Mouse (Mus musculus): ENCODE data around the gene Il3ra.

Gene Il3ra

DNA sequence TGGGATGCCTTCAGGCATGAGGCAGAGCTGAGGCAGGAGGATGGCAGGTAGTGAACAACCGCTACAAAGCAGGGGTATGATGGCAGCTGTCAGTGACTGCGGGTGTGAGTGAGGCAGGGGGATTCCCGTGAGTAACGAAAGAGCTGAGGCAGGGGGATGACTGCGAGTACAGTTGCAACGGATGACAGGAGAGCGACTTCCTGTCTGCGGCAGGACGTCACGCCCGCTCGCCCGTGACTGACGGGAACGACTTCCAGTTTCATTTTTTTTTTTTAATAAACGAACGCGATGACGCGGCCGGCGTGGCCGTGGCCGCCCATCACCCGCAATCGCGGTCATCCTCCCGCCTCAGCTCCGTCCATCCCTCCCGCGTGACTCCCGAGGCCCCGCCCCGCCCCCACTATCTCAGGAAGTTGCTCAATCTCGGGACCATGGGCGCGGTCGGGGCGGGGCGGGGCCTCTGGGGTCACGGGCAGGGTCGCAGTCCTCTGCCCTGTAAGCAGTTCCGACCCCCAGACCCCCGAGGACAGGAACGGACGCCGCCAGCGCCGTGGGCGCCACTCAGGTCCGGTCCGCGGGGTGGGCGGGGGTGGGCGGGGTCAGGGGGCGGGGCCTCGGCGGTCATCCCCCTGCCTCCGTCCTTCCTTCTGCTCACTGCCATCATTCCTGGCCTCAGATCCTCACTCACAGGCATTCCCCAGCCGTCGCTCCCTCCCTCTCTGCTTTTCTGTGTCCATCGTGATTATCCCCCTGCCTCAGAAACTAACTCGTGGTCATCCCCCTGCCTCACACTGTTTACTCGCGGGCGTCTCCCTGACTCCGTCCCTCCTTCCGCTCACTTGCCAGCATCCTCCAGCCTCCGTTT is at the start of gene Il3ra:
Gene Il3ra (plus strand): TSS at position 328 of the 865 bp plus-strand sequence.
- peak; percentile 58 for DNase-seq (ENCODE audit: low spot score)

DNA sequence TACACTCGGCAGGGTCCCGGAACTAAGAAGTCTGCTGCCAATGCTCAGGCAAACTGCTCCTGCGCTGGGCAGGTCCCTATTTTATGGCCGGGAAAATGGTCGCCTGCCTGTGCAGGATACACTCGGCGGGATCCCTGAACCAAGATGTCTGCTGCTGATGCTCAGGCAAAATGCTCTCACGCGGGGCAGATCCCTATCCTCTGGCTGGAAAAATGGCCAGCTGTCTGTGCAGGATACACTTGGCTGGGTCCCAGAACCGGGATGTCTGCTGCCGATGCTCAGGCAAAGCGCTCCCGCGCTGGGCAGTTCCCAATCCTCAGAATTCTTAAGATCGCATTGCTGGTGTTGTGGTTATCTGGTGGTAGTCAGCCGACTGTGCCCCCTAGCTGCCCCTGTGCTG is 37.1 kb upstream of the Il3ra start:
- no peak for DNase-seq (ENCODE audit: low spot score)

DNA sequence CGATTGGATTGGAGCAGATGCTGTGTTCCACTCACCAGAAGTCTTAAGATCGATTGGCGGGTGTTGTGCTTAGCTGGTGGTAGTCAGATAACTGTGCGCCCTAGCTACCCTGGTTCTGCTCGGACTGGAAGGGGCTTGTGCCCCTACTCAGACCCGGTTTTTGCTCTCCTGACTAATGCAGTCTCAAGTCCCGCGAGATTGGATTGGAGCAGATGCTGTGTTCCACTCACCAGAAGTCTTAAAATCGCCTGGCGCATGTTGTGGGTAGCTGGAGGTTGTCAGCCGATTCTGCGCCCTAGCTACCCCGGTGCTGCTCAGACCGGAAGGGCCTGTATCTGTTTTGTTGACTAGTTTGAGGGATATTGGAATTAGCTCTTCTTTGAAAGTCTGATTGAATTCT is 36.7 kb upstream of the Il3ra start:
- DNase-seq (ENCODE audit: low spot score), result no peak

DNA sequence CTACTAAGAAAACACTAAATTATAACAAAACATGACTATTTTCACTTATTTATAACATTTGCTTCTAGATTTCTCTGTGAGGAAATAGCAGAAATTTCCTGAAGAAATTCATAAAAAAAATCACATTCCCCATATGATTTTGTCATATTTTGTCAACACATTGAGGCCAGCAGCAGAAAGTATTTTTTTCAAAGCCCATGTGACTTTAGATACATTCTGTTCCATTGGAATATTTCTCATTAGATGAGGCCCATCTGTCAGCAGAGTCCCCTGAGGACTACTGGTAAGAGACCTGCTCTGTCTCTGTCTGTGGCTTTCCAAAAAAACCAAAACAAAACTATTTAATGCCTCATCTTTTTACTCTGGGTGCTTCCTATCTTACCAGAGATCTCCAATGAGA is 23.5 kb upstream of the Il3ra start, which contains the start of gene Olfr31:
Gene Olfr31 (plus strand): TSS at position 301 of the 400 bp plus-strand sequence.
- DNase-seq (ENCODE audit: low spot score), result no peak

DNA sequence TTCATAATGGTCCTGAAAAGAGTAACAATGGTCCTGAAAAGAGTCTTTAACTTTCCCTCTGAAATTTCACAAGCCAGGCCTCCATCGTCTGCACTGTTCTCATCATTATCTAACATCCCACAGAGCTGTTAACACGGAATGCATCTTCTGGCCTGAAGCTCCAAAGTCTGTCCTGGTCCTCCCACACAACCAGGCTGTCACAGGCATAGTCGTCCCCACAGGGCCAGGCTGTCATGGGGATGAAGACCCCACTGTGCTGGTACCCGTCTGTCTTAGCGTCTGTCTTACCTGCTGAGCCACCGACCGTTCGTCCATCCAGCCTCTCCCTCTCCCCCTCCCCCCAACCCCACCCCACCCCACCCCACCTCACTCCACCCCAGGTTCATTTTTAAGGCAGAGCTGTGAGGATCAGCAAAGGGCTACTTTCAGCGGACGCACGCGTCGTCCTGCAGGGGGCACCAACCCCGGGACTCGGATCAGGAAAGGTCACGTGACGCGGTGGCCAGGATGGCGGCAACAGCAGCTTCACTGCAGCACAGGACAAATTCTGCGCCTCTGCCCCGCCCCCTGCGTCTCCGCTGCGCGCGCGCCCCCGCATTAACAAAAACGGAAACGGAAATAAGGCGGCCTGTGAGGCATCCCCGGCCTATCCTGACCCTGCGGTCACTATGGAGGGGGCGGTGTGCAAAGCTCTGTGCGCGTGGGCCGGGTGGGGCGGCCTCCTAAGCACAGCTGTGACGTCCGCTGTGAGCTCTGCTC is 783 bp upstream of the Il3ra start:
- DNase-seq (ENCODE audit: low spot score), result peak; percentile 71

DNA sequence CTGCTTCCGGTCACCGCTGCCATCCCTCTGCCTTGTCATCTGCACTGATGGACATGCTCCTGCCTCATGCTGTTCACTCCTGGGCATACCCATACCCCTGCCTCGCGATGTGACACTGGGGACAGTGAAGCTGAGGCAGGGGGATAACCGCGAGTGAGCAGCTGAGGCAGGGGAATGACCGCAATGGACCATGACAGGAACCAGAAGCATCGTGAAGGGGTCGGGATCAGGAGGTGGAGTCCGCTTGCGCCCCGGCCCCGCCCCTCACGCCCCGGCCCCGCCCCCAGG is 682 bp downstream of the Il3ra start:
- DNase-seq (ENCODE audit: low spot score), result no peak

DNA sequence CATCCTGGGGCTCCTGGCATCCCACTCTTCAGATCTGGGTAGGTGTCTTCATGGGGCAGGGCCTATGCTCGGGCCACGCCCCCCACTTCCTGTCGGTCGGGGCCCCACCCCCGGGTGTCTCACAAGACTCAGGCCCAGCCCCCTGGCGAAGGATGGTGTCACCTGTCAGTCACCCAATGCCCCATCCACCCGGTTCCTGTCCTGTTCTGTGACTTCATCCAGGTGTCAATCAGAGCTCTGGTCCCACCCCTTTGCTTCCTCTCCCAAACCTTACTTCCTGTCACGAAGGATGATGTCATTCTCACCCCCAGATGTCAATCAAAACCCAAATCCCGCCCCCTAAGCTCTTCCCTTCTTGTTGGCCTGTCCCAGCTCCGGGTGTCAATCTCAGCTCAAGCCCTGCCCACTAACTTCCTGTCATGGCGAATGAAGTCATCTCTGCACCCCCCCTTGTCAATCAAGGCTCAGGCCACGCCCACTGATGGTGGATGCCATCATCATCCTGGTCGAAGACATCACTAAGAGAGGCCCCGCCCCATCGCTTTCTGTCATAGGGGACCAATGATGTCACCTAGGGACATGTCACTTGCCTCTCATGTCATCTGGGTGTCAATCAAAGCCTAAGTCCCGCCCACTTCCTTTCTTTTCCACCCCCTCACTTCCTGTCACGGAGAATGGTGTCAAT is 1.2 kb downstream of the Il3ra start:
- DNase-seq (ENCODE audit: low spot score), result no peak

DNA sequence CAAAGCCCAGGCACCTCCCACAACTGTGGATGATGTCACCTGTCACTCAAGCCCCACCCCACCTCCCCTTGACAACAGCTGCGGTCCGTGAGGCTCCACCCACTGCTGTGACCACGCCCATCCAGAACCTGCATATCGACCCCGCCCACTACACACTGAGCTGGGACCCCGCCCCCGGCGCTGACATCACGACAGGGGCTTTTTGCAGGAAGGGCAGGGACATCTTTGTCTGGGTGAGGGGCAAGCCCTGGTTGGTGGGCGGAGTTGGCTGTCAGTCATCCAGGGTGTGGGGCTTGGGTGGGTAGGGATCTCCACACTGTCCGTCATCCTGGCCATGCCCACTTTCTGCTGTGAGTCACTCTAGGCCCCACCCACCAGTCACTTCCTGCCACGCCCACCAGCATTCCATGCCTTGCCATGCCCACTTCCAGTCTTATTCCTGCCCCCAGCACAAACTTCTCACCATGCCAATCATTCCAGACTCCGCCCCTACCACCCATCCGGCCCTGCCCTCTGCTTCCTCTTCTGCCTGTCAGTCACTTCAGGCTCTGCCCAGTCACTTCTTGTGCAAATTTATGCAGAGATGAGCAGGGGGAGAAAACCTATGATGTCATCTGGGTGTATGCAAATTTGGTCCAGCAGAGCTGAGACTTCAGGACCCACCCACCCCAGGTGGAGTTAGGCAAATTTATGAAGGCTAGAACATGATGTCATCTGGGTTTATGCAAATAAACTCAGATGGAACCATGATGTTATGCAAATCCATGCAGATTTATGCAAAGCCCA is 2.0 kb downstream of the Il3ra start:
- DNase-seq (ENCODE audit: low spot score), result no peak

DNA sequence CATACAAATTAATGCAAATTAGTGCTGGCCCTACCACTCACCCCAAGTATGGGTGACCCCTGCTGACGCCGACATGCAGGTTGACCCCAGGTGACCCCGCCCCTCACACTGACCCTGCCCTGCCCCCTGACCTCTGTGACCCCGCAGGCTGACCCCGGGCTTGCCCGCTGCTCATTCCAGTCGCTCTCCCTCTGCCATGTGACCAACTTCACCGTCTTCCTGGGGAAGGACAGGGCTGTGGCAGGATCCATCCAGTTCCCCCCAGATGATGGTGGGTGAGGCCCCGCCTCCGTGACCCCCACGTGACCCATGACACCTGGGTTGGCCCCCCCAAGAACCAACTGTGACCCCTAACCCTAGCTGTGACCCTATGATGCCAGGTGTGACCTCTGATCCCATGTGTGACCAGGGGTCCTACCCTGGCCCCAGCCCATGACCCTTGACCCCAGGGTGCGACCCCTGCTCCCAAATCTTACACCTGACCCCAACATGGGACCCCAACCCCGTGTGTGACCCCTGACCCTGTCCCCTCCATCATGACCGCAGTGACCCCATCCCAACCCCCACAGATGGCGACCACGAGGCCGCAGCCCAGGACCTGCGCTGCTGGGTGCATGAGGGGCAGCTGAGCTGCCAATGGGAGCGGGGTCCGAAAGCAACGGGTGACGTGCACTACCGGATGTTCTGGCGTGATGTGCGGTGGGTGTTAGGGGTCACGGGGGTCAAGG is 2.8 kb downstream of the Il3ra start:
- no peak for DNase-seq (ENCODE audit: low spot score)

DNA sequence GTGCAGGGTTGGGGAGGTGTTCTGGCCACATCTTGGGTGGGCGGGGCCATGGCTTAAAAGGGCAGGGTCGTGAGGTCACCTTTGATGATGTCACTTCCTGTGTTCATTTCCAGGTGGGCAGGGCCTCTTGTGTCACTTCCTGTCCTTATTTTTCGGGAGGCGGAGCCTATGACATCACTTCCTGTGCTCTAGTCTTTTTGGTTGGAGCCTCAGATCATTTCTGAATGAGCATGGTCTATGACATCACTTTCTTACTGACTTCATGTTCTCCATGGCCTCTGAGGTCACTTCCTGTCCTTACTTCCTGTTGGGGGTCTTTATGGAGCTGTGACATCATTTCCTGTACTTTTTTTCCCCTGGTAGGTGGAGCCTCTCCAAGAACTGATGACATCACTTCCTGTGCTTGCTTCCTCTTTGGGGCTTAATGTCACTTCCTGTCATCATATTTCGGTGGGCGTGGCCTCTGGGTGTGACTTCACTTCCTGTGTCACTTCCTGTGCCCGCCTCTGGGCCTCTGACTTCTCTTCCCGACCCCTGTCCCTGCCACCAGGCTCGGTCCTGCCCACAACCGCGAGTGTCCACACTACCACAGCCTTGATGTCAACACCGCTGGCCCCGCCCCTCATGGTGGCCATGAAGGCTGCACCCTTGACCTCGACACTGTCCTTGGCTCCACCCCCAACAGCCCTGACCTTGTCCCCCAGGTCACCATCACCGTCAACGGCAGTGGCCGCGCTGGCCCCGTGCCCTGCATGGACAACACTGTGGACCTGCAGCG is 3.6 kb downstream of the Il3ra start:
- DNase-seq (ENCODE audit: low spot score), result no peak

DNA sequence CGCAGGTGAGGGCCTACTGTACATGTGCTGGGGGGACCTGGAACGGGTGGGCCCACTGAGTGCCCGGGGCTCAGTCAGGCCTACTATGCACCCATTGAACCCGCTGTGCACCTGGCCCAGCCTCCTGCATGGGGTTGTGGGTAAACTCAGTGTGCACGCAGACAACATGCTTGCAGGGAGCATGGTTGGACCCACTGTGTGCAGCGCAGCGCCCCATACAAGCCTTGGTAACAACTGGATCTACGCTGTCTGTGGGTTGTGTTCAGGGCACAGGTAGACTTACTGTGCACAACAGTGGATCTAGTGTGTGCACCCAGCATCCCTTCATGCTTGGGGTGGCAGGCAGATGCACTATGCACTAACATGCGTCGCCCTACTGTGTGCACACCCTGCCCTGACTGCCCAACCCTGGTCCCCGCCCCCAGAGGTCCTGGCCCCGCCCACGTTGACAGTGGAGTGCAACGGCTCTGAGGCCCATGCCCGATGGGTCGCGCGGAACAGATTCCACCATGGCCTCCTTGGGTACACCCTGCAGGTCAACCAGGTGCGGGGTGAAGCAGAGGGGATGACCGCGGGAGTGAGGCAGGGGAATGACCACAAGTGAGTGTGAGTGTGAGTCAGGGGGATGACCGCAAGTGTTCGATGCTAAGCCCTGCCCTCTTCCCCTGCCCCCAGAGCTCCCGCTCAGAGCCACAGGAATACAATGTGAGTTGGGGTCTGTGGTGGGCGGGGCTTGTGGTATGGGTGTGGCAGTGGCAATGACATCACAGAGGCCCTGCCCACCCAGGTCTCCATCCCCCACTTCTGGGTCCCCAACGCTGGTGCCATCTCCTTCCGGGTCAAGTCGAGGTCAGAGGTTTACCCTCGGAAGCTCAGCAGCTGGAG is 4.4 kb downstream of the Il3ra start:
- no peak for DNase-seq (ENCODE audit: low spot score)

DNA sequence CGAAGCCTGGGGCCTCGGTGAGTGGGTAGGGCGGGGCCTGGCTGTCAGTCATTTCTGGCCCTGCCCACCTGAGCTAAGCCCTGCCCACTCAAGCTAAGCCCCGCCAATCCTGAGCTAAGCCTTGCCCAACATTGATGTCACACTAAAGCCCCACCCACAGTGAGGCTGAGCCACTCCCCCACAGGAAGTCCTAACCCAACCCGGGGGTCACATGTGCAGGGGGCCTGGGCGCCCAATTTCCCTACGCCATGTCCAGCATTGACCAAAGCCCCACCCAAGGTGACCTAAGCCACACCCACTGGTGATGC is 5.0 kb downstream of the Il3ra start:
- no peak for DNase-seq (ENCODE audit: low spot score)

DNA sequence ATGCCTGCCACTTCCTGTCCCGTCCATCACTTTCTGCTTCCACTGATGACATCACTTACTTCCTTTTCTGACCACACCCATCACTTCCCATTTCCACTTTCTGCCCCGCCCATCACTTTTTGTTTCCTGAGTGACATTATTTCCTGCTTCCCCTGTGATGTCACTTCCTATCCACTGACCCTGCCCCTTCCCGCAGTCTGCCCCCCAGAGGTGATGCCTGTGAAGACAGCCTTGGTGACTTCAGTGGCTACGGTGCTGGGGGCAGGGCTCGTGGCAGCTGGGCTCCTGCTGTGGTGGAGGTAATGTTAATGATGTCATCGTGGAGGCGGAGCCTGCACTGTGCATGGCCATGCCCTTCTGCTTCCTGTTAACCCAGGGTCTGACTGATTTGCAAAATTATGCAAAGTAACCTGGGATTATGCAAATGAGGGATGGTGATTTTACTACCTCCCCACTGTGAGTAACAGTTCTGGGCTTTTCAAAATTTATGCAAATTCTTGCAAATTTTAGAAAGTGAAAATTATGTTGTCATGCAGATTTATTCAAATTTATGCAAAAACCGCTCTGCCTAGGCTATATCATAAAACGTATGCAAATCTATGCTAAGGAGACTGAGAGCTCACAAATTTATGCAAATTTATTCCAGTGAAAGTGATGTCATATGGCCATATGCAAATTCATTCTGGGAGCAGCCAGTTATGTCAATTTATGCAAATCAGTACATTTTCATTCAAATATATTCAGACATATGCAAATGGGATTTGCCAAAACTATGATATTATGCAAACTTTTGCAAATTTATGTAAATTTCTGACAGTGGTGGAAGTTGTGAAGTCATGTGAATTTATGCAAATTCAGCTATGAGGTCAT is 5.9 kb downstream of the Il3ra start:
- no peak for DNase-seq (ENCODE audit: low spot score)

DNA sequence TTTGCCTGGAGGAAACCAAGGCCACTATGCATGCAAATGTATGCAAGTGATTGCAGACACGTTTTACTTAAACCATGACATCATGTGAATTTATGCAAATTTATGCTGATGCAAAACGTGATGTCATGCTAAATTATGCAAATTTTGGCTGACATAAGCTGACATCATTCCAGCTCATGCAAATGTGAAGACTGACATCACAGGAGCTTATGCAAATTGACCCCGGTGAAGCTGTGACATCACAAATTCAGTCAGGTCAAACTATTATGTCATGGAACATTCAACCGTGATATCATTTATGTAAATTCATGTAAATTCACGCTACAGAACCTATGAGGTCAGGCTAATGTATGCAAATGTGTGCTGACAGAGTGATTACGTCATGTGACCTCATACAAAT is 6.5 kb downstream of the Il3ra start:
- DNase-seq (ENCODE audit: low spot score), result no peak

DNA sequence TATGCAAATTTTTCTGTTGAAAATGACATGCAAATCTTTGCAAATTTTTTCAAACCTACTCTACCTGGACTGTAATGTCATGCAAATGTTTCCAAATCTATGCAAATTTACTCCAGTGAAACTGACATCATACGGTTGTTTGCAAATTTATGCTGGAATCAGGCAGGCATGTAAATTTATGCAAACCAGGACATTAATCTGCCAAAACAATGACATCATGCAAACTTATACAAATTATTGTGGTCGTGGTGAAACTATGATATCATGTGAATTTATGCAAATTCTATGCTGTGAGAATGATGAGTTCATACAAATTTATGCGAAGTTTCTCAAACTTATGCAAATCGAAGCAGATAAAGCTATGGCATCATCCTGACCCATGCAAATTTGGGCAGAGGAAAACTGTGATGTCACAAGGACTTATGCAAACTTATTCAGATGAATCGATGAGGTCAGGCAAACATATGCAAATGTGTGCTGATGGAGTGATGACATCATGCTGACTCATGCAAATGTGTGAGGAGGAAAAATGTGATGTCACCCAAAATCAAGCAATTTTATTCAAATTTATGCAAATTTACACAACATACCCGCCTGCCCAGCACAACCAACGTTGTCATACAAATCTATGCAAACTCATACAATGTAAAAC is 7.1 kb downstream of the Il3ra start:
- DNase-seq (ENCODE audit: low spot score), result no peak

DNA sequence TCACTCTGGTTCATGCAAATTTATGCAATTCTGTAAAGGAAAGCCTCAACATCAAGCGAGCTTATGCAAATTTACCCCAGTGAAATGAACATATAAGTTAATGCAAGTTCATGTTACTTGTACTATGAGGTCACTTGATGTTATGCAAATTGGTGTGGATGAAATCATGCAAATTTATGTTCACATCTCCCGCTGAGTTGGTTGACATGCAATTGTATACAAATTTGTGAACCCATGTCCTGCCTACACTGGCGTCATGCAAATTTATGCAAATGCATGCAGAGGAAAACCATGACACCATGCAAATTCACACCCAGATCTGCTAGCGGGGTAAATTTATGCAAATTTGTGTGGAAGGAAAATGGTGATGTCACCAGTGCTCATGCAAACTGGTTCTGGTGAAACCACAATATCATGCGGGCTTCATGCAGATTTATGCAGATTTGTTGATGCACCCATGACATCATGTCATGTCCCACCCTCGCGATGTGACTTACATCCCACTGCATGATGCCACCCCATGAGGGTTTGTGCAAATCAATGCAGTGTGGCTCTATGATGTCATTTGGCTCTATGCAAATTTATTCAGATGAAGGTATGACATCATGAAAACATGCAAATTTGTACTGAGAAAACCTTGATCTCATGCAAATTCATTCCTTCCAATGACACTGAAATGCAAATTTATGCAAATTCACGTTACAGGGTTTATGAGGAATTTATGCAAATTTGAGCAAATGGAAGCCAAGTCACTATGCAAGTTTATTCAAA is 7.8 kb downstream of the Il3ra start:
- DNase-seq (ENCODE audit: low spot score), result no peak

DNA sequence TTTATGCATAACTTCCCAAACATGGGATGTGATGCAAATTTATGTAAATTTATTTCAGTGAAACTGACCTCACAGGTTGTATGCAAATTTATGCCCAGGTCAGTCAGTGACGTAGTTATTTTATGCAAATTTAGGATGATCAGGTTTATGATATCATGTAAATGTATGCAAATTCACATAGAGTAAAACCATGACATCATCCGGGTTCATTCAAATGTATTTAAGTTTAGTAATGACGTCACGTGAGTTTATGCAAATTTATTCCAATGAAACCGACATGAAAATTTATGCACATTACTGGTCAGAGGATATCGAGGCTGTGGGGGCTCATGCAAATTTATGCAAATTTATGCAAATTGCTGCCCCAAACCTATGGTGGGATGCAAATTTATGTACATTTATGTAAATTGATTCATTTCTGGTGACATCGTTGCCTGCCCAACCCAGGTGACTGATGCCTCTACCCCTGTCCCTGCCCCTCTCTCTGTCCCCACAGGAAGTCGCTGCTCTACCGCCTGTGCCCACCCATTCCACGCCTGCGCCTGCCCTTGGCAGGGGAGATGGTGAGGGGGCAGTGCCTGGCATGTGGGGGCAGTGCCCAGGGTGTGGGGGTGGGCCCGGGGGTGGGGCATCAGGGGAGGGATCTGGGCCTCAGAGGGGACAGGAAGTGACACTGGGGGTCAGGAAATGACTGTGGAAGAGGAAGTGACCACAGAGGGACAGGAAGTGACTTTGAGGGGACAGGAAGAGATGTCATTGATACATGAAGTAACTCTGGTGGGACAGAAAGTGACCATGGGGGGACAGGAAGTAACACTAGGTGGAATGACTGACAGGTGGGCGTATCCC is 8.7 kb downstream of the Il3ra start:
- DNase-seq (ENCODE audit: low spot score), result no peak
